Mouse (Mus musculus) erythroblast, adult 5-6 weeks (primary cell): ENCODE measurements around the gene Tas2r143. TPM values are rescaled to one million over a fixed set of nuclear protein-coding genes. Genes with fewer than 3 reads are reported as not detected.

Source experiments
- ATAC-seq: replicated peaks from 2 replicates; pipeline ENCODE4 v1.8.0; 2016; ENCODE audit warnings: moderate number of reproducible peaks, mild to moderate bottlenecking, moderate TSS enrichment, inconsistent platforms; ENCODE audit not compliant: poor library complexity, low FRiP score, severe bottlenecking
- total RNA-seq, 2 experiments: library from RNA; stranded (forward) in 1 of 2; stranded (reverse) in 1 of 2; fragments of 150-400 nt in 1 of 2; fragments of 200-764, 138-1000 nt in 1 of 2; gene quantifications; 2 replicates each; pipeline versions ENCODE4 v1.2.3 to v1.2.4; 2015 to 2017; ENCODE audit warnings: low replicate concordance in 2 of 2

Gene Tas2r143
- total RNA-seq, 2 experiments from 2014 or later: not detected

GRCm38 (mm10) chr6:42391796-42392330 lies 8.2 kb upstream of the Tas2r143 start:
- no peak for ATAC-seq

GRCm38 (mm10) chr6:42395960-42396809 lies 3.9 kb upstream of the Tas2r143 start:
- no peak for ATAC-seq

- no peak for ATAC-seq
Measured at GRCm38 (mm10) chr6:42397041-42397657, 2.9 kb upstream of the Tas2r143 start.

GRCm38 (mm10) chr6:42398285-42398684 lies 1.8 kb upstream of the Tas2r143 start:
- no peak for ATAC-seq

GRCm38 (mm10) chr6:42398998-42399397 lies 1.0 kb upstream of the Tas2r143 start:
- no peak for ATAC-seq

- no peak for ATAC-seq
Measured at GRCm38 (mm10) chr6:42405134-42405533, 5.1 kb downstream of the Tas2r143 start, which contains the start of gene Tas2r135. Gene Tas2r135, plus strand, starts transcription at chr6:42405434.

- no peak for ATAC-seq
Measured at GRCm38 (mm10) chr6:42419443-42419842, 19.4 kb downstream of the Tas2r143 start.

GRCm38 (mm10) chr6:42421439-42421838 lies 21.4 kb downstream of the Tas2r143 start:
- no peak for ATAC-seq

GRCm38 (mm10) chr6:42424472-42424871 lies 24.4 kb downstream of the Tas2r143 start:
- no peak for ATAC-seq

GRCm38 (mm10) chr6:42426337-42426736 lies 26.3 kb downstream of the Tas2r143 start:
- no peak for ATAC-seq

- ATAC-seq: no peak
Measured at GRCm38 (mm10) chr6:42433554-42433953, 33.5 kb downstream of the Tas2r143 start.

- no peak for ATAC-seq
Measured at GRCm38 (mm10) chr6:42434446-42434845, 34.4 kb downstream of the Tas2r143 start, which contains the start of gene Tas2r126. Gene Tas2r126, plus strand, starts transcription at chr6:42434535.

GRCm38 (mm10) chr6:42435490-42435889 lies 35.5 kb downstream of the Tas2r143 start:
- ATAC-seq: no peak

GRCm38 (mm10) chr6:42441395-42441794 lies 41.4 kb downstream of the Tas2r143 start:
- no peak for ATAC-seq

- ATAC-seq: no peak
Measured at GRCm38 (mm10) chr6:42444491-42444890, 44.5 kb downstream of the Tas2r143 start.

GRCm38 (mm10) chr6:42447381-42447780 lies 47.3 kb downstream of the Tas2r143 start:
- ATAC-seq: no peak

Other genes with a start within 250 kb of the Tas2r143 start
- gene Tas2r144, start 184.9 kb upstream of the Tas2r143 start, total RNA-seq (2015; ENCODE audit: low replicate concordance): not detected in 2 replicates
- not detected in 2 replicates for gene Tas2r144, start 184.9 kb upstream of the Tas2r143 start, total RNA-seq (2017; ENCODE audit: low replicate concordance)
- gene Gstk1, start 154.3 kb upstream of the Tas2r143 start, total RNA-seq (2015; ENCODE audit: low replicate concordance): 8.4 TPM in 1 of 2 replicates, not detected in the other
- 2.0 TPM in 1 of 2 replicates, not detected in the other for gene Gstk1, start 154.3 kb upstream of the Tas2r143 start, total RNA-seq (2017; ENCODE audit: low replicate concordance)
- not detected in 2 replicates for gene Tmem139, start 138.3 kb upstream of the Tas2r143 start, total RNA-seq (2015; ENCODE audit: low replicate concordance)
- not detected in 2 replicates for gene Tmem139, start 138.3 kb upstream of the Tas2r143 start, total RNA-seq (2017; ENCODE audit: low replicate concordance)
- 22.4 and 26.7 TPM in 2 replicates for gene Casp2, start 135.3 kb upstream of the Tas2r143 start, total RNA-seq (2015; ENCODE audit: low replicate concordance)
- 32.1 and 38.9 TPM in 2 replicates for gene Casp2, start 135.3 kb upstream of the Tas2r143 start, total RNA-seq (2017; ENCODE audit: low replicate concordance)
- gene Clcn1, start 113.6 kb upstream of the Tas2r143 start, total RNA-seq (2015; ENCODE audit: low replicate concordance): not detected in 2 replicates
- gene Clcn1, start 113.6 kb upstream of the Tas2r143 start, total RNA-seq (2017; ENCODE audit: low replicate concordance): 2.0 and 8.5 TPM in 2 replicates
- not detected in 2 replicates for gene Fam131b, start 75.6 kb upstream of the Tas2r143 start, total RNA-seq (2015; ENCODE audit: low replicate concordance)
- gene Fam131b, start 75.6 kb upstream of the Tas2r143 start, total RNA-seq (2017; ENCODE audit: low replicate concordance): not detected in 2 replicates
- 74.0 and 87.0 TPM in 2 replicates for gene Zyx, start 50.6 kb upstream of the Tas2r143 start, total RNA-seq (2015; ENCODE audit: low replicate concordance)
- gene Zyx, start 50.6 kb upstream of the Tas2r143 start, total RNA-seq (2017; ENCODE audit: low replicate concordance): 7.7 and 14.1 TPM in 2 replicates
- gene Epha1, start 27.0 kb upstream of the Tas2r143 start, total RNA-seq (2015; ENCODE audit: low replicate concordance): not detected in 2 replicates
- not detected in 2 replicates for gene Epha1, start 27.0 kb upstream of the Tas2r143 start, total RNA-seq (2017; ENCODE audit: low replicate concordance)
- gene Tas2r135, start 5.2 kb downstream of the Tas2r143 start, total RNA-seq (2015; ENCODE audit: low replicate concordance): not detected in 2 replicates
- gene Tas2r135, start 5.2 kb downstream of the Tas2r143 start, total RNA-seq (2017; ENCODE audit: low replicate concordance): not detected in 2 replicates
- not detected in 2 replicates for gene Tas2r126, start 34.3 kb downstream of the Tas2r143 start, total RNA-seq (2015; ENCODE audit: low replicate concordance)
- not detected in 2 replicates for gene Tas2r126, start 34.3 kb downstream of the Tas2r143 start, total RNA-seq (2017; ENCODE audit: low replicate concordance)
- gene Olfr458, start 65.0 kb downstream of the Tas2r143 start, total RNA-seq (2015; ENCODE audit: low replicate concordance): not detected in 2 replicates
- gene Olfr458, start 65.0 kb downstream of the Tas2r143 start, total RNA-seq (2017; ENCODE audit: low replicate concordance): not detected in 2 replicates
- not detected in 2 replicates for gene Olfr457, start 76.1 kb downstream of the Tas2r143 start, total RNA-seq (2015; ENCODE audit: low replicate concordance)
- gene Olfr457, start 76.1 kb downstream of the Tas2r143 start, total RNA-seq (2017; ENCODE audit: low replicate concordance): 0.42 TPM in 1 of 2 replicates, not detected in the other
- not detected in 2 replicates for gene Olfr456, start 87.0 kb downstream of the Tas2r143 start, total RNA-seq (2015; ENCODE audit: low replicate concordance)
- not detected in 2 replicates for gene Olfr456, start 87.0 kb downstream of the Tas2r143 start, total RNA-seq (2017; ENCODE audit: low replicate concordance)
- gene Olfr455, start 147.3 kb downstream of the Tas2r143 start, total RNA-seq (2015; ENCODE audit: low replicate concordance): not detected in 2 replicates
- gene Olfr455, start 147.3 kb downstream of the Tas2r143 start, total RNA-seq (2017; ENCODE audit: low replicate concordance): not detected in 2 replicates
- not detected in 2 replicates for gene Tcaf3, start 197.5 kb downstream of the Tas2r143 start, total RNA-seq (2015; ENCODE audit: low replicate concordance)
- 0.42 TPM in 1 of 2 replicates, not detected in the other for gene Tcaf3, start 197.5 kb downstream of the Tas2r143 start, total RNA-seq (2017; ENCODE audit: low replicate concordance)
- gene Tcaf2, start 245.0 kb downstream of the Tas2r143 start, total RNA-seq (2015; ENCODE audit: low replicate concordance): not detected in 2 replicates
- not detected in 2 replicates for gene Tcaf2, start 245.0 kb downstream of the Tas2r143 start, total RNA-seq (2017; ENCODE audit: low replicate concordance)